Mouse (Mus musculus): ENCODE data around the gene Terf2.

Gene Terf2

DNA sequence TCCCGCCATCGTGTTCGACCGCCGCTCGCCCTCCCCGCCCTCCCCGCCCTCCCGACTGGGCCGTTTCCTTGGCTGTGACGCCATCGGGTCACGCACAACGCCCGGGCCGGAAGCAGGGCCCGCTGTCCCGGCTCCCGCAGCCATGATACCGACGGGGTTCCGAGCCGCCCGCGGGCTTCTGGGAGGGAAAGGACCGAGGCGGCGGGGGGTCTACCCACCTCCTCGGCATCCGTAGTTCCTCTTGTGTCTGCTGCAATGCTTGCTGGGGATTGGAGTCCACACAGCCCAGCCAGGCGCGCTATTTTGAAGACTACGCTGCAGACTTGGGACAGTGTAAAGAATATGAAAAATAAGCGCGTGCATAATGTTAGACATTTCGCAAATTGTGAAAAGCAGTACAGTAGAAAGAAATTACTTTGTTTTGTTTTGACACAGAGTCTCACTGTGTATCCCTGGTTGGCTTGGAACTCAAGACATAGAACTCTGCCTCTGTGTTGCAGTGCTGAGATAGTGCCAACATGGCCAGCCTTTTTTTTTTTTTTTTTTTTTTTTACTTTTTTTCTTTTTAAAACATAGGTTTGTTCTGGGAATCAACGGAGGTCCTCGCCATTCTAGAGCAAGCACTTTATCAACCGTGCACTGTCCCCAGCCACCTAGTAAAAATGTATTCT, at the start of gene Terf2:
Terf2 (minus strand) TSS at position 182 of the 671 bp plus-strand sequence.
- peak; percentile 91 for DNase-seq

DNA sequence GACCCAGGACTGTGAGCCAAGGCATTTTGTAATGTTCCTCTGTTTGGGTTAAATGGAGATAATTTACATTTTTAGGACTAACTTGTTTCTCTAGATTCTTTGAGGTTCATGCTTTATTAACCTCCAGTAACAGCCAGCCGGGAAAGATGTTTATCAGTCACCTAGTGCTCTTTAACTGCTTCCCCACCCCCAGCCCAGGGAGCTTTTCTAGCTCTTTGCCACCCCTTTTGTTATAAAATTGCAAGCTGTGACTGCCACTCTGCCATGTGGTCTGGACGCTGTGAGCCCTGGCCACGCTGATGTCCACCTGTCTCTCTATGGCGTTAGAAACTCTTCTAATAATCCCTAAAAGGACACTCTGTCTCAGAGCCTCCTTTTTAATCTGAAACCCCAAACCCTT, 47.2 kb upstream of the Terf2 start:
- DNase-seq: no peak

DNA sequence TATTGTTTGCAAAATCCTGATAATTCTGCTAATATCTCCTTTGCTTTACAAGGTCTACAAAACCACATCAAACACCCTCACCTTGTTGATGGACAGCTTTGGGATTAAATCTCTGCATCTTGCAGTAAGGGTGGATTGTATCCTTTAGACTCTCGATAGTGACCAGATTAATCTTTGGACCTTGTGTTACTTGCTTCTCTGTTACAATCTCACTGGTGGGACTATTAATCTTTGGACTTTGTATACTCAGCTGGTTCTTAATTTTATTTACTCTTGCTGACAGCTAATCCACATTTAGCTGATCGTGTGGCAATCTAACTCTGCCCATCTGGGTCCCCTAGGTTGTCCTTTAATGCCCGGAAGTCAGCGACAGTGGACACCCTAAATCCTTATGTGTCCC, 46.2 kb upstream of the Terf2 start:
- DNase-seq: no peak

DNA sequence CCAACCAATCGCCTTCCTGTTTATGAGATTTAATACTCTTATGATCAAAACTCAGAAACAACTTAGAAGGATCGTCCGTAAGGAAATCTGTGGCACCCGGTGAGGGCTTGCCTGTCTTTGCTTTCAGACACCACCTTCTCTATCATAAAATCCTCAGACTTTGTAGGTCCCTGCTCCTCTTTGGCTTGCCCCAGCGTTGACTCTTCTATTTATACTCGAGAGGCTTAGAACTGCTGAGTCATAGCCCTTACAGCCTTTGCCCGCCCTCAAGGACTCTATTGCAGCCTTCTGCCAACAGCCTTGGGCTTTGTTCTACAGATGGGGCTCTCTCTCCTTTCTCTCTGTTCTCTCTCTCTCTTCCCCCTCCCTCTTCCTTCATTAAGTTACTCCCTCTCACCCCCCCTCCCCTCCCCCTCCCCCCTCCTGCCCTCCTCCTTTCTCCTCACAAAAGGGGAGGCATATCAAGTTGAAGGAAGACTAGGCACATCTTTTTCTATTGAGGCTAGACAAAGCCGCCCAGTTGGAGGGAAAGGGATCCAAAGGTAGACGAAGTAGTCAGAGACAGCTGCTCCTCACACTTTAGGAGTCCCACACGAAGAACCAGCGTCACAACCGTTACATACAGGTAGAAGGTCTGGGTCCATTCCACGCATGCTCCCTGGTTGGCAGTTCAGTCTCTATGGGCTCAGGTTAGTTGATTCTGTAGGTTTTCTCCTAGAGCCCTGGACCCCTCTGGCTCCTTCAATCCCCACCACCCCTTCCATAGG, 43.5 kb upstream of the Terf2 start:
- DNase-seq: peak; percentile 44

- no peak for DNase-seq
Observed at GRCm38 (mm10) chr8:107138338-107138737, 42.0 kb upstream of the Terf2 start.

DNA sequence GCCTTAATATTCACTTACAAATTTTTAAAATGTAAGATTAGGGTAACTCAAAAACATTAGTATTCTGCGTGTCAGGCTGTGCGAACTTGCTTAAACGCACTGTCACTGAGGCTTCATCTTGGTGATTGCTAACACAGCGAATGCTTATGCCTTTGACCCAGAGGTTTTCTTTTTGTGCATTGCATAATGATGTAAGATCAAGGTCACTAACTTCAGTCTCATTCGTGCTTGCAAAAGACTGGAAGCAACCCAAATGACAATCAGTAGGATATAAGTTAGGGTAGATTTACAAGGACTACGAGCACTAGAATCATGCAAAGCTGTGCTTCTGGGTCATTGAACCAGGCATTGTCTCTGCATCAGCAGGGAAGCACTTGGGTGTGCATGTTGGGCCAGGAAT, 41.2 kb upstream of the Terf2 start:
- no peak for DNase-seq

- DNase-seq: no peak
Observed at GRCm38 (mm10) chr8:107136003-107136612, 39.8 kb upstream of the Terf2 start.

DNA sequence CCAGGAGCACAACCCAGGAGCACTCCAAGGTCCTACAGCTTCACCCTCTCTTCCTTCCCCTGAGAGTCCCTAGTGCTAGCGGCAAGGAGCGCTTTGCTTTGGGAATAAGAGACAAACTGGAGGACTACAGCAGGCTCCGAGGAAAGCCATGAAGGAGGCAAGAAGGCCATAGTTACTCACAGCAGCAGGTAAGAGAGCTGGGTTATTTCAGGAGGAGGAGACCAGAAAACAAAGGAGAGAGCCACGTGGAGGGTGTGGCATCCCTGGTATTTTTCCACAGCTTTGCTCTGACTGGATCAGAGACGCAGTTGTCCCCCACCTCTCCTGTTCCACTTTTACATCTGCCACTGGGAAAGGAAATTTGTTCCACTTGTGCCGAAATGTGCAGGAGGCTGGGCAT, 37.5 kb upstream of the Terf2 start:
- no peak for DNase-seq

DNA sequence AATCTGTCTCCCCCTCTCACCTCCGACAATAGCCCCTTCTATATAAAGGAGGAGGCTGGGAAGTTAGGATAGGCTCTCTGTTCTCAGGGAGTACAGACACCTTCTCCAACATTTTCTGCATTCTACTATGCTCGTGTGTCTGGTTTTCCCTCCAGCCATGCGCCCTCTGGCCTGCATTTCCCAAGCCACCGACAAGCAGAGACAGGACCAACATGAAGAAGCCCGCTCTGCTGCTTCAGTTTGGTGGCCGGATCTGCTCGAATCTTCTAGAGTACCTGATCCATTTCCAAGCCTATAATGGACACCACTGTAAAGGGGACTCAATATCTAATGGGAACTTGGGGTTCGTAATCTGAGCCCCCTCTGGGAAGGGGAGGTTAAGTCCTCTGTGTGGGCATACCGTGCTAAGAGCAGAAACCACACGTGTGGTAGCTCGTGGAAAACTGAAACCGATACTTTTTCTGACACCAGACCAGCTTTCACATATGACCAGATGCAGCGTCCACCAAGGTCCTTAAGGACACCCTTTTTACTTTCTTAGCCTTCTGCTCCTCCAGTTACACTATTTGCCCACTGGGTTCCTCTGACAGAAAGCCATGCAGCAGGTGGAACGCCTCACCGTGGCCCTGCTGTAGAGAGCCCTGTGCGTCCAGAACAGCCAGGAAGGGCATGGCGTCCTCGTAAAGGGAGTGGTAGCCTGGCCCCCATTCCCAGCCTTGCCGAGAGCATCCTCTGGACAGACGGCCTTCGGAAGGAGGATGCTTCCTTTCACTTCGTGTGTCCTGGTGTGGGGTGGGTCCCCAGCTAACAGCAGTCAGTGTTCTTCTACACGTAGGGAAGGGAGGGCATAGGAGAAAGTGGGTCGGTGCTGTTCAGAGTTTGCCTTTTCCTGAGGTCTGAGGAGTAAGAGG, 36.5 kb upstream of the Terf2 start:
- DNase-seq: no peak

- DNase-seq: no peak
Observed at GRCm38 (mm10) chr8:107130028-107130427, 33.7 kb upstream of the Terf2 start.

GRCm38 (mm10) chr8:107129171-107130025, 33.1 kb upstream of the Terf2 start:
- DNase-seq: no peak

DNA sequence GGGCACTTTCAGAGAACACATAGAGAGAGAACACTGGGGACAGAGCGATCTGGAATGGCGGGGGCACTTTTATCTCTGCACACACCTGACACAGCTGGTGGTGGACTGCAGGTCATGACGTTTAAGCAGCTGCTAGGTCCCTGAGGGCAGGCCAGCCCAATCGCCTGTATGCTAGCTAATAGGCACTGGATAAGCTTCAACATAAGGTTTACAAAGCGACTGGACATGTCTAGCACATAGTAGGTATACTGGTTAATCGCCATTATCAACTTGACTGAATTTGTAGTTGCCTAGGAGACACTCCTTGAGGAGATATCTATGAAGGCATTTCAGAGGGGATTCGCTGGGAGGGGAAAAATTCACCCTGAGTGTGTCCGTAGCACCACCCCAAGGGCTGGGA, 28.0 kb upstream of the Terf2 start:
- DNase-seq: no peak

- DNase-seq: no peak
Observed at GRCm38 (mm10) chr8:107123063-107123614, 26.8 kb upstream of the Terf2 start.

- no peak for DNase-seq
Observed at GRCm38 (mm10) chr8:107121681-107122291, 25.4 kb upstream of the Terf2 start.

GRCm38 (mm10) chr8:107120806-107121205, 24.5 kb upstream of the Terf2 start:
- no peak for DNase-seq

DNA sequence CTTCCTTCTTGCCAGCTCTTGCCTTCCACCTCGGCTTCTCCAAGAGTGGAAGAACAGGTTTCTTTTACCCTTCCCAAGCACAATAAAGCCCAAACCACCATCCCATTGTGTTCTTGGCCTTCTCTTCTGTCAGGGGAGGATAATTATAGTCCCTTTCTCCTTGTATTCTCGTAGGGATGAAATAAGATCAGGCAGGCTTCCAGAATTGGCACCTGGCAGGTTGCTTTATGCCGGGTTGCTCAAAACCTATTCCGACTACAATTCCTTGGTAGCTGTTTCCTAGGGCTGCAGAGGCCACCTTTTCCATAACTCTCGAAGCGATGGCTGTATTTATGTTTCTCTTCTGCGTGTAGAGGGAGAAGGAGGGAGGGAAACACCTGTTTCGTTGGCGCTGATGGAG, 23.1 kb upstream of the Terf2 start:
- no peak for DNase-seq

DNA sequence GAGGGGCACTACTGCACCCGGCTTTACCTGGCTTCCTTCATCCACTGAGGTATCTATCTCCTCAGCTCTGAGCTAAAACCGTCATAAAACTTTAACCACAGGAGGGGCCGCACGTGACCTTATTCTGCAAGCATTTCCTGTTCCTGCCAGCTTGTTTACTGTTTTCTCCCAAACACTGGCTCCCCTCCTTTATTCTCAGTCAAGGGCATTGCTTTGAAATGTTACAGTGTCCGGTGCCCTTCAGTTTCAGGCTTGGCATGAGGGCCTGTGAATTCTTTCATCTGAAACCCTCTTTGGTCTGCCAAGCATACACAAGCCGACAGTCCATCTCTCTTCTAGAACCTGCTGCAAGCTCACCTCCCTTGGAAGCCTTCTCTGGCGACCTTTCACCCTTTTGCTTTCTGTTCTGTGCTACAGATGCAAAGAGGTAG, 22.5 kb upstream of the Terf2 start:
- DNase-seq: peak; percentile 55

- no peak for DNase-seq
Observed at GRCm38 (mm10) chr8:107117019-107117418, 20.7 kb upstream of the Terf2 start.

- DNase-seq: peak; percentile 84
Observed at GRCm38 (mm10) chr8:107116023-107116422, 19.7 kb upstream of the Terf2 start.

DNA sequence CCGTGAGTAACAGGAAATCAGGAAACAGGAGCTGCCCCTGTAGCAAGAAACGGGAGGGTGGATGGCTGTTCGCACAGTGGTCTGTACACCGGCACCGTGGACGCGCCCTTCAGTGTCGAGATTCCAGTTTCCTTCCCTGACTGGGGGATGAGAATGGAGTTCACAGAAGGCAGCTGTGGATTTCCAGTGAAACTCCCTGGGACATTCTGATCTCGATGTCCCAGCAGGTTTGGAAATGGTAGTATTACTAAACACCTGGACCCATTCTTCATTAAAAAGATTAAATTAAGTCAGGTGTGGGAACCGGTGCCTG, 18.6 kb upstream of the Terf2 start:
- no peak for DNase-seq

Measured in thymus, postnatal 25 days (tissue).